Mouse (Mus musculus) lung, embryonic 16.5 days (tissue): Measurements from ENCODE around the gene Tbx21. TPM values are rescaled to one million over a fixed set of nuclear protein-coding genes. Genes with fewer than 3 reads are reported as not detected.

Experiments used
- ATAC-seq: fragments of 200-750 bp; cut with Nextera tagmentation; 2 replicates; pipeline ENCODE4 v1.8.0; 2017; ENCODE audit warnings: low read depth, mild to moderate bottlenecking, moderate library complexity
- H3K27ac ChIP-seq: fragments of 300-500 bp; sonication (generic); 2 replicates; pipeline ENCODE4 v1.5.1; 2014; ENCODE audit warnings: mild to moderate bottlenecking, control low read depth, low read length
- H3K27me3 ChIP-seq: fragments of 300-500 bp; sonication (generic); 2 replicates; pipeline ENCODE4 v1.6.1; 2014; ENCODE audit warnings: low read depth, low read length, mixed read lengths; ENCODE audit not compliant: control insufficient read depth, insufficient read depth
- H3K36me3 ChIP-seq: fragments of 300-500 bp; sonication (generic); 2 replicates; pipeline ENCODE4 v1.6.1; 2014; ENCODE audit warnings: low read length; ENCODE audit not compliant: control insufficient read depth, insufficient read depth
- H3K4me1 ChIP-seq: fragments of 300-500 bp; sonication (generic); replicated peaks from 2 replicates; pipeline ENCODE4 v1.6.1; 2014; ENCODE audit warnings: low read length, mixed read lengths; ENCODE audit not compliant: control insufficient read depth, insufficient read depth
- H3K4me2 ChIP-seq: fragments of 300-500 bp; sonication (generic); 2 replicates; pipeline ENCODE4 v1.6.1; 2014; ENCODE audit warnings: low read depth, low read length, control low read depth
- H3K4me3 ChIP-seq: fragments of 300-500 bp; sonication (generic); 2 replicates; pipeline ENCODE4 v1.5.1; 2014; ENCODE audit warnings: mild to moderate bottlenecking, low read length, control low read depth
- H3K9ac ChIP-seq: fragments of 300-500 bp; sonication (generic); 2 replicates; pipeline ENCODE4 v1.6.1; 2014; ENCODE audit warnings: low read length, control low read depth
- H3K9me3 ChIP-seq: fragments of 300-500 bp; sonication (generic); 2 replicates; pipeline ENCODE4 v1.6.1; 2016; ENCODE audit warnings: low read length; ENCODE audit not compliant: control insufficient read depth
- WGBS: fragments of 180-500 bp; shearing (Covaris S2); extraction: QIAGEN DNeasy Blood & Tissue Kit; methylation state at CpG from one replicate; pipeline ENCODE4 v1.1.7; 2014; 5-methylcytosine and 5-hydroxymethylcytosine counted together
- polyA plus RNA-seq: library from polyadenylated mRNA; unstranded; fragments of >200 nt; fragmentation: Nextera tagmentation; extraction: Ambion mirVana; gene quantifications from 2 replicates; pipeline ENCODE4 v1.2.1, GENCODE M21; 2015

Tbx21 gene
- polyA plus RNA-seq, 1 experiment from 2014 or later, result not detected

- Histone ChIP-seq H3K27me3 (no peaks in the 10 kb centered on the region), H3K4me3 (no peak overlapping the region), H3K36me3 (no peaks in the 10 kb centered on the region), H3K4me1 (no peaks in the 10 kb centered on the region), H3K9me3 (no peaks in the 10 kb centered on the region), H3K4me2 (no peak overlapping the region), H3K27ac (no peak overlapping the region), H3K9ac (no peak overlapping the region)
- 26% methylated on average over 11 of the region's 11 CpGs for WGBS
- ATAC-seq, result peak; percentile 26; the same call in 1 of the 2 replicates
Observed at GRCm38 (mm10) chr11:97082977-97083376, 32.2 kb downstream of the Tbx21 start.

DNA sequence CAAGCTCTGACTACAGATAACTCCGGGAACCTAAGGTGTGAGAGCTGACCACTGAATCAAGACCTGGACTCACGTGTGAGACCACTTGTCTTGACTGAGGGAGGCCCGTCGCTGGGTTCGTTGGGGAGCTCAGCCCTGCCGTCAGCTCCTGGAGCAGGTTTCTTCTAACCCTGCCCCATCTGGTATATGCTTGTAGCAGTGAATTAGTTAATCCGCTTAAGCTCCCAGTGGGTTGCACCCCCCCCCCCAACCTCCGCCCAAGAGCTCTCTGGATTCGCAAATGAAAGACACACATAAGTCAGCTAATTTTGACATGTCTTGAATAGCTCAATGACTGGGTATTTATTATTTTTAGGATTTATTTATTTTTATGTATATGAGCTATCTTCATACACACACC is 34.8 kb downstream of the Tbx21 start:
- Histone ChIP-seq H3K36me3 (no peaks in the 10 kb centered on the region), H3K4me2 (no peak overlapping the region), H3K27me3 (no peaks in the 10 kb centered on the region), H3K27ac (no peak overlapping the region), H3K4me1 (no peaks in the 10 kb centered on the region), H3K4me3 (no peak overlapping the region), H3K9me3 (no peaks in the 10 kb centered on the region), H3K9ac (no peak overlapping the region)
- WGBS, result 17% methylated on average over 9 of the region's 9 CpGs
- no peak for ATAC-seq

- Histone ChIP-seq H3K9ac (no peak overlapping the region), H3K4me3 (no peak overlapping the region), H3K36me3 (no peaks in the 10 kb centered on the region), H3K27ac (no peak overlapping the region), H3K4me2 (no peak overlapping the region), H3K4me1 (no peaks in the 10 kb centered on the region), H3K27me3 (no peaks in the 10 kb centered on the region), H3K9me3 (no peaks in the 10 kb centered on the region)
- 29% methylated on average over 4 of the region's 4 CpGs for WGBS
- ATAC-seq, result no peak
Observed at GRCm38 (mm10) chr11:97078751-97079150, 36.4 kb downstream of the Tbx21 start.

DNA sequence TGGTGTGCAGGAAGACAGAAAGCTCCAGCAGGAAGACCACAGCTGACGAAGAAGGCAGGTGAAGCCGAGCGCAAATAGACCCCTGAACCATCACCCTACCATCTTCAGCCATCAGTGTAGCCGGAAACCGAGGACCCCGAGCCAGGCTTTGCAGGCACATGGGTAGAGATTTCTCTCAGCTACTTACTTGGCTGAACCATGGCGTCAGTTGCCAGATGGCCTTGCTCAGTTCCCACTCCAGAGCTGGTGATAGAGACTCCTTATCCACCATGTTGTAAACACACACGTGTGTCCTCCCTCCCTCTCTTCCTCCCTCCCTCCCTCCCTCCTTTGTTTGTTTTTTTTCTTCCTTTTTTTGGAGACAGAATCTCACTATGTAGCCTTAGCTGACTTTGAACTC is 40.9 kb downstream of the Tbx21 start:
- H3K9ac ChIP-seq, result no peak overlapping the region
- H3K4me3 ChIP-seq, result no peak overlapping the region
- H3K36me3 ChIP-seq, result no peaks in the 10 kb centered on the region
- peak; percentile 65; the same call in 1 of the 2 replicates for ATAC-seq
- H3K27me3 ChIP-seq, result no peaks in the 10 kb centered on the region
- 38% methylated on average over 8 of the region's 8 CpGs for WGBS
- 0 out of 2 replicates have a peak, but pooled peaks cover 2% of the 10 kb centered on the region for H3K4me1 ChIP-seq
- H3K4me2 ChIP-seq, result no peak overlapping the region
- no peaks in the 10 kb centered on the region for H3K9me3 ChIP-seq
- no peak overlapping the region for H3K27ac ChIP-seq

DNA sequence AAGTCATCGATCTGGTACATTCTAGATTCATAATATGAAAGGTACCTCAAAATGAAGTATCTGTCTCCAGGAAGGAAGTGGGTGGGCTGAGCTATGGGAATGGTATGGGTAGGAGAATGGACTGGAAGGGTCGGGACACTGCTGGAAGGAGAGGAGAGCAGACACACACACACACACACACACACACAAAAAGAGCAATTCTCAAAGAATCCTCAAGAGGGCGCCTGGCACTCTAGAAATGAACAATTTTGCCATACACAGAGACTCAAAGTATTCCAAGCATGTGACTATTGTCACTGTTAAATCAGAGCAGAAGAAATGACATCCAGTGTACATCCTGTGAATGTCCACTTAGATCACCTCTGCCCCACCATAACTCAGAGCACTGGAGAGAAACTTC is 42.6 kb downstream of the Tbx21 start:
- Histone ChIP-seq H3K4me1 (0 out of 2 replicates have a peak, but pooled peaks cover 2% of the 10 kb centered on the region), H3K4me3 (no peak overlapping the region), H3K4me2 (no peak overlapping the region), H3K9me3 (no peaks in the 10 kb centered on the region), H3K27ac (no peak overlapping the region), H3K36me3 (peaks cover 4% of the 10 kb centered on the region), H3K9ac (no peak overlapping the region), H3K27me3 (no peaks in the 10 kb centered on the region)
- ATAC-seq, result 0 out of 2 replicates have a peak, but pooled peaks have one; percentile 40
- WGBS, result 28% methylated on average over 3 of the region's 3 CpGs

DNA sequence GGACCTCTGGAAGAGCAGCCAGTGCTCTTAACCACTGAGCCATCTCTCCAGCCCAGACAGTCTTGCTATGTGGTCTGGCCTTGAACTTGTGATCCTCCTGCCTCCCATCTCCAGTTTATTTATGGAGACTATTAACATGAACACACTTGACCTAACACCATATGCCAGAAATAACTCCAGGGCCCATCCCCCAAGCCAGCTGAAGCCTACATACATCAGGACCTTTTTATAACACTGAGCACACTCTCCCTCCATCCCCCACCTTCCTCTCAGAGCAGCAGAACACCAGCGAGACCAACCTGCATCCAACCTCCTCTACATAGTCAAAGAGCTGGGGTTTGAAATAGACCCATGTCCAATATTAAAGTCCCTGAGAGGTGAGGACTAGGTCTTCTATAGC is 44.0 kb downstream of the Tbx21 start:
- H3K9me3 ChIP-seq, result no peaks in the 10 kb centered on the region
- H3K27ac ChIP-seq, result no peak overlapping the region
- 0 out of 2 replicates have a peak, but pooled peaks cover 2% of the 10 kb centered on the region for H3K4me1 ChIP-seq
- no peak for ATAC-seq
- WGBS, result 56% methylated on average over 1 of the region's 1 CpGs
- no peak overlapping the region for H3K9ac ChIP-seq
- no peak overlapping the region for H3K4me3 ChIP-seq
- H3K4me2 ChIP-seq, result no peak overlapping the region
- no peaks in the 10 kb centered on the region for H3K27me3 ChIP-seq
- peaks cover 8% of the 10 kb centered on the region for H3K36me3 ChIP-seq

GRCm38 (mm10) chr11:97069770-97070169 is 45.4 kb downstream of the Tbx21 start:
- 65% methylated on average over 2 of the region's 2 CpGs for WGBS
- Histone ChIP-seq H3K4me1 (0 out of 2 replicates have a peak, but pooled peaks cover 2% of the 10 kb centered on the region), H3K27ac (no peak overlapping the region), H3K9me3 (no peaks in the 10 kb centered on the region), H3K27me3 (no peaks in the 10 kb centered on the region), H3K4me2 (no peak overlapping the region), H3K4me3 (no peak overlapping the region), H3K36me3 (peaks cover 8% of the 10 kb centered on the region), H3K9ac (no peak overlapping the region)
- ATAC-seq, result no peak

GRCm38 (mm10) chr11:97069333-97069732 is 45.8 kb downstream of the Tbx21 start:
- Histone ChIP-seq H3K27me3 (no peaks in the 10 kb centered on the region), H3K27ac (no peak overlapping the region), H3K9ac (no peak overlapping the region), H3K4me2 (no peak overlapping the region), H3K36me3 (peaks cover 8% of the 10 kb centered on the region), H3K9me3 (no peaks in the 10 kb centered on the region), H3K4me1 (0 out of 2 replicates have a peak, but pooled peaks cover 2% of the 10 kb centered on the region), H3K4me3 (no peak overlapping the region)
- 63% methylated on average over 1 of the region's 1 CpGs for WGBS
- ATAC-seq, result no peak

DNA sequence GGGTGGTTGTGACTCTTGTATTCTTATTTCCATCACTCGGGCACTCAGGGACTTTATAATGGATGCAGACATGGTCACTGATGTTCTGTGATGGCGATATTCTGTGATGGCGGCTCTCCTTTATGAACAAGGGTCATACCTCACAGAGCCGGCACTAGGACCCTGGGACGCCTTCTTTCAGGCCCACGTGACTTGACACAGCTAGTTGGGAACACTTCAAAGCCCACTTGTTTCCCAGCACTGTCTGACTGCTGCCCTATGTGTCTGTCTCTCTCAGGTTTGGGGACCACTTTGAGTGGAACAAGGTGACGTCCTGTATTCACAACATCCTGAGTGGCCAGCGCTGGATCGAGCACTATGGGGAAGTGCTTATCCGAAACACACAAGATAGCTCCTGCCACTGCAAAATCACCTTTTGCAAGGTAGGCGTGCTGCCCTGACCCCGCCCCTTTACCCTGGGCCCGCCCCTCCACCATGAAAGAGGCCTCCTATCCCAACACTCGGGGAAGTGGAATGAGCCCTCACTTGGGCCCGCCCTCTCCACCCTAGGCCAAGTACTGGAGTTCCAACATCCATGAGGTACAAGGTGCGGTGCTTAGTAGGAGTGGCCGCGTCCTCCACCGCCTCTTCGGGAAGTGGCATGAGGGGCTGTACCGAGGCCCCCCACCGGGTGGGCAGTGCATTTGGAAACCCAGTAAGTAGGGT is 48.3 kb downstream of the Tbx21 start:
- Histone ChIP-seq H3K27me3 (no peaks in the 10 kb centered on the region), H3K27ac (no peak overlapping the region), H3K4me1 (no peaks in the 10 kb centered on the region), H3K36me3 (peaks cover 8% of the 10 kb centered on the region), H3K9me3 (no peaks in the 10 kb centered on the region), H3K9ac (no peak overlapping the region), H3K4me3 (no peak overlapping the region), H3K4me2 (no peak overlapping the region)
- ATAC-seq, result peak; percentile 51; the same call in 1 of the 2 replicates
- WGBS, result 52% methylated on average over 22 of the region's 22 CpGs
